Comparison of ENCODE assay signal across 16 mouse cellular contexts in genomic region chr1:175299603-175300397, GRCm38 (mm10).
DNase-seq lines count a peak whose midpoint lies in the region; ATAC-seq and TF ChIP-seq lines count a peak whose summit lies in the region.
"Had no signal": no experiment of that assay in that cellular context is flagged by ENCODE, and none has a peak within 500 bp of the region (broad histone marks: within the 10 kb centered on the region; RNA-seq: fewer than 3 reads in every experiment).

No protein-coding gene starts in this region.

- no peak overlapping the region for H3K4me2 ChIP-seq in heart, postnatal 0 days (ENCODE audit: low read depth, low read length)
- no peak overlapping the region for H3K4me2 ChIP-seq in lung, postnatal 0 days (replicated peaks; ENCODE audit: low read depth, low read length)
- H3K4me2 ChIP-seq in stomach, postnatal 0 days (replicated peaks; ENCODE audit: low read depth): no peak overlapping the region
- H3K4me2 ChIP-seq: liver, embryonic 15.5 days had no signal

- no peak for ATAC-seq in heart, postnatal 0 days (ENCODE audit: insufficient read depth, low read depth)
- no peak for ATAC-seq in lung, postnatal 0 days
- ATAC-seq in stomach, postnatal 0 days (ENCODE audit: low FRiP score, low TSS enrichment): no peak

- H3K4me3 ChIP-seq in heart, postnatal 0 days (ENCODE audit: low read depth, low read length): no peak overlapping the region
- no peak overlapping the region for H3K4me3 ChIP-seq in lung, postnatal 0 days (ENCODE audit: low read depth, low read length)
- H3K4me3 ChIP-seq in stomach, postnatal 0 days (ENCODE audit: low read depth, low read length): no peak overlapping the region
- H3K4me3 ChIP-seq: hindbrain, embryonic 10.5 days; liver, embryonic 15.5 days; midbrain, embryonic 10.5 days had no signal

- WGBS in heart, postnatal 0 days: 84% methylated on average over 2 of the region's 2 CpGs
- 75% methylated on average over 2 of the region's 2 CpGs for WGBS in lung, postnatal 0 days
- WGBS in stomach, postnatal 0 days: 89% methylated on average over 2 of the region's 2 CpGs

- peak; percentile 12; the same call in 1 of the 2 replicates for TF ChIP-seq CTCF in heart, postnatal 0 days (IDR thresholded peaks at IDR 0.05; ENCODE audit: low read depth)
- TF ChIP-seq CTCF in lung, postnatal 0 days (IDR thresholded peaks at IDR 0.05): peak; percentile 24
- TF ChIP-seq CTCF in stomach, postnatal 0 days (IDR thresholded peaks at IDR 0.05; ENCODE audit: low read depth): peak; percentile 50

- H3K9ac ChIP-seq in heart, postnatal 0 days (replicated peaks; ENCODE audit: low read depth, low read length): no peak overlapping the region
- no peak overlapping the region for H3K9ac ChIP-seq in lung, postnatal 0 days (replicated peaks; ENCODE audit: low read depth)
- H3K9ac ChIP-seq in stomach, postnatal 0 days (ENCODE audit: low read length): no peak overlapping the region
- H3K9ac ChIP-seq: liver, embryonic 15.5 days had no signal

- no peaks in the 10 kb centered on the region for H3K9me3 ChIP-seq in heart, postnatal 0 days (replicated peaks; ENCODE audit: control insufficient read depth, low read length)
- no peaks in the 10 kb centered on the region for H3K9me3 ChIP-seq in lung, postnatal 0 days (ENCODE audit: low read length)
- no peaks in the 10 kb centered on the region for H3K9me3 ChIP-seq in stomach, postnatal 0 days (ENCODE audit: control insufficient read depth, low read length)
- H3K9me3 ChIP-seq: hindbrain, embryonic 10.5 days; liver, embryonic 15.5 days; midbrain, embryonic 10.5 days had no signal

- no peaks in the 10 kb centered on the region; the same call in 1 of the 2 replicates for H3K4me1 ChIP-seq in heart, postnatal 0 days (ENCODE audit: control insufficient read depth, insufficient read depth)
- H3K4me1 ChIP-seq in lung, postnatal 0 days (ENCODE audit: insufficient read depth, low read depth, low read length): no peaks in the 10 kb centered on the region
- no peaks in the 10 kb centered on the region for H3K4me1 ChIP-seq in stomach, postnatal 0 days (replicated peaks; ENCODE audit: control insufficient read depth, insufficient read depth)
- H3K4me1 ChIP-seq: hindbrain, embryonic 10.5 days; liver, embryonic 15.5 days; midbrain, embryonic 10.5 days had no signal

- DNase-seq in heart, postnatal 0 days (ENCODE audit: low spot score): no peak
- DNase-seq in heart, adult 18-20 months: no peak
- DNase-seq in lung, postnatal 0 days (ENCODE audit: low spot score): no peak
- DNase-seq in lung, postnatal 36 days: no peak
- peak; percentile 18 for DNase-seq in brain, adult 2 months (ENCODE audit: low read depth, low spot score)
- DNase-seq in stomach, postnatal 0 days (ENCODE audit: low spot score): no peak
- DNase-seq in gastrocnemius, adult 8-10 months (ENCODE audit: low spot score in 2 of 2): no peak
- DNase-seq in urinary bladder, adult 18-20 months (ENCODE audit: low spot score in 2 of 2): no peak
- DNase-seq: B cell, adult 2 months; cerebellum, adult 18-20 months; layer of hippocampus, adult 9-11 months; right cerebral cortex, adult 18-20 months; spleen, adult 18-20 months had no signal

- no peaks in the 10 kb centered on the region for H3K36me3 ChIP-seq in heart, postnatal 0 days (replicated peaks; ENCODE audit: control insufficient read depth, insufficient read depth, low read length)
- H3K36me3 ChIP-seq in lung, postnatal 0 days (ENCODE audit: insufficient read depth, low read length): no peaks in the 10 kb centered on the region
- no peaks in the 10 kb centered on the region for H3K36me3 ChIP-seq in stomach, postnatal 0 days (ENCODE audit: control insufficient read depth, insufficient read depth, low read length)
- H3K36me3 ChIP-seq: hindbrain, embryonic 10.5 days; liver, embryonic 15.5 days; midbrain, embryonic 10.5 days had no signal

- no peak overlapping the region for H3K27ac ChIP-seq in heart, postnatal 0 days (ENCODE audit: low read depth)
- no peak overlapping the region for H3K27ac ChIP-seq in lung, postnatal 0 days (ENCODE audit: low read length)
- no peak overlapping the region for H3K27ac ChIP-seq in stomach, postnatal 0 days (replicated peaks)
- H3K27ac ChIP-seq: hindbrain, embryonic 10.5 days; liver, embryonic 15.5 days; midbrain, embryonic 10.5 days had no signal

- no peaks in the 10 kb centered on the region for H3K27me3 ChIP-seq in heart, postnatal 0 days (ENCODE audit: control insufficient read depth, insufficient read depth, low read length)
- H3K27me3 ChIP-seq in lung, postnatal 0 days (replicated peaks; ENCODE audit: insufficient read depth, low read length): no peaks in the 10 kb centered on the region; the same call in 1 of the 2 replicates
- no peaks in the 10 kb centered on the region for H3K27me3 ChIP-seq in stomach, postnatal 0 days (ENCODE audit: control insufficient read depth, insufficient read depth, low read length)
- H3K27me3 ChIP-seq: liver, embryonic 15.5 days had no signal

- no peak for TF ChIP-seq EP300 in heart, postnatal 0 days (IDR thresholded peaks at IDR 0.05; ENCODE audit: low read depth)
- TF ChIP-seq EP300 in lung, postnatal 0 days (IDR thresholded peaks at IDR 0.05): no peak
- no peak for TF ChIP-seq EP300 in stomach, postnatal 0 days (optimal IDR thresholded peaks at IDR 0.05)
